Mouse (Mus musculus): ENCODE results near the gene Psmd11. TPM values are rescaled to one million over a fixed set of nuclear protein-coding genes. Genes with fewer than 3 reads are reported as not detected.

Gene Psmd11
- total RNA-seq, 4 experiments from 2014 or later = 99.6 to 118 (median 111) TPM

GRCm38 (mm10) chr11:80503281-80503680, 74.9 kb downstream of the Psmd11 start:
- no peak for DNase-seq (ENCODE audit: low spot score)

GRCm38 (mm10) chr11:80503726-80504452, 75.5 kb downstream of the Psmd11 start:
- DNase-seq (ENCODE audit: low spot score) = no peak

GRCm38 (mm10) chr11:80504519-80505385, 76.3 kb downstream of the Psmd11 start:
- no peak for DNase-seq (ENCODE audit: low spot score)

GRCm38 (mm10) chr11:80505581-80505980, 77.2 kb downstream of the Psmd11 start:
- DNase-seq (ENCODE audit: low spot score) = no peak

- DNase-seq (ENCODE audit: low spot score) = no peak
Observed at GRCm38 (mm10) chr11:80506483-80506882, 78.1 kb downstream of the Psmd11 start.

GRCm38 (mm10) chr11:80507791-80508190, 79.4 kb downstream of the Psmd11 start:
- DNase-seq (ENCODE audit: low spot score) = no peak

- DNase-seq (ENCODE audit: low spot score) = no peak
Observed at GRCm38 (mm10) chr11:80508361-80509175, 80.2 kb downstream of the Psmd11 start.

- no peak for DNase-seq (ENCODE audit: low spot score)
Observed at GRCm38 (mm10) chr11:80509176-80509506, 80.7 kb downstream of the Psmd11 start.

- DNase-seq (ENCODE audit: low spot score) = no peak
Observed at GRCm38 (mm10) chr11:80510124-80510523, 81.7 kb downstream of the Psmd11 start.

- no peak for DNase-seq (ENCODE audit: low spot score)
Observed at GRCm38 (mm10) chr11:80512313-80513056, 84.1 kb downstream of the Psmd11 start.

- DNase-seq (ENCODE audit: low spot score) = no peak
Observed at GRCm38 (mm10) chr11:80513796-80514195, 85.4 kb downstream of the Psmd11 start.

GRCm38 (mm10) chr11:80515346-80515745, 86.9 kb downstream of the Psmd11 start:
- no peak for DNase-seq (ENCODE audit: low spot score)

GRCm38 (mm10) chr11:80515895-80516294, 87.5 kb downstream of the Psmd11 start:
- DNase-seq (ENCODE audit: low spot score) = no peak

GRCm38 (mm10) chr11:80518421-80519367, 90.3 kb downstream of the Psmd11 start:
- DNase-seq (ENCODE audit: low spot score) = no peak

- no peak for DNase-seq (ENCODE audit: low spot score)
Observed at GRCm38 (mm10) chr11:80521148-80521547, 92.7 kb downstream of the Psmd11 start.

Other genes with a start within 250 kb of the Psmd11 start
- gene Rnf135, start 244.8 kb upstream of the Psmd11 start, total RNA-seq (2022) = 1 to 10 TPM; 5.8 to 6.0 (median 5.9) TPM
- gene Rhot1, start 219.6 kb upstream of the Psmd11 start, total RNA-seq (2022) = 10 to 100 TPM; 52.5 to 66.9 (median 60.3) TPM
- 10 to 100 TPM in 1 of 4 experiments, 1 to 10 TPM in 3; 6.7 to 10.0 (median 7.8) TPM for gene Rhbdl3, start 127.7 kb upstream of the Psmd11 start, total RNA-seq (2022)
- gene 5730455P16Rik, start 50.6 kb upstream of the Psmd11 start, total RNA-seq (2022) = 10 to 100 TPM; 26.4 to 28.9 (median 27.6) TPM
- 10 to 100 TPM; 51.6 to 64.2 (median 60.8) TPM for gene Zfp207, start 45.3 kb upstream of the Psmd11 start, total RNA-seq (2022)
- gene Cdk5r1, start 48.4 kb downstream of the Psmd11 start, total RNA-seq (2022) = 1 to 10 TPM in 2 of 4 experiments, under 1 TPM in 2; 0.85 to 4.1 (median 1.4) TPM

All from heart, adult 8-10 months (tissue).